Mouse (Mus musculus) cortical plate, adult 2 months (tissue): ENCODE measurements around the gene Grin3a. TPM values are rescaled to one million over a fixed set of nuclear protein-coding genes. Genes with fewer than 3 reads are reported as not detected.

Experiments
- H3K27ac ChIP-seq: fragments of 200-500 bp; 2 replicates; pipeline ENCODE4 v1.5.1; 2012; ENCODE audit warnings: low read length, control low read depth, inconsistent platforms; ENCODE audit not compliant: insufficient read depth
- H3K4me1 ChIP-seq: fragments of 200-500 bp; 2 replicates; pipeline ENCODE4 v1.6.1; 2011; ENCODE audit warnings: low read length; ENCODE audit not compliant: control insufficient read depth, insufficient read depth
- H3K4me3 ChIP-seq: fragments of 200-500 bp; 2 replicates; pipeline ENCODE4 v1.5.1; 2011; ENCODE audit warnings: mild to moderate bottlenecking, low read length, control low read depth; ENCODE audit not compliant: insufficient read depth
- CTCF ChIP-seq: fragments of 200-500 bp; IDR thresholded peaks from 2 replicates; pipeline ENCODE4 v1.5.1; 2011; ENCODE audit warnings: mild to moderate bottlenecking, control low read depth, low read length; ENCODE audit not compliant: insufficient read depth; ENCODE audit errors: extremely low read depth
- POLR2A ChIP-seq: fragments of 200-500 bp; IDR thresholded peaks from 2 replicates; pipeline ENCODE4 v1.6.1; 2011; ENCODE audit warnings: mild to moderate bottlenecking, low read length, control low read depth; ENCODE audit not compliant: insufficient read depth; ENCODE audit errors: extremely low read depth
- polyA plus RNA-seq: library from polyadenylated mRNA; depleted of rRNA; stranded (reverse); fragments of >200 nt; gene quantifications from 2 replicates; pipeline ENCODE4 v1.2.3, GENCODE M21; 2012

Grin3a gene
- polyA plus RNA-seq, 1 experiment, result 9.6 TPM

- H3K4me1 ChIP-seq, result no peaks in the 10 kb centered on the region
- H3K27ac ChIP-seq, result no peak overlapping the region
- TF ChIP-seq CTCF (peak; percentile 84), POLR2A (no peak)
- no peak overlapping the region for H3K4me3 ChIP-seq
Measured at GRCm38 (mm10) chr4:49688594-49689288, 156.8 kb downstream of the Grin3a start.

GRCm38 (mm10) chr4:49681812-49682211 lies 163.7 kb downstream of the Grin3a start, which contains the start of gene Ppp3r2:
Gene Ppp3r2 (minus strand): TSS chr4:49682024.
- Histone ChIP-seq H3K27ac (no peak within 1 kb of the TSS), H3K4me3 (no peak within 1 kb of the TSS), H3K4me1 (no peaks in the 10 kb centered on the region)
- no peak for TF ChIP-seq POLR2A
- no peak for TF ChIP-seq CTCF

- H3K4me3 ChIP-seq, result no peak overlapping the region
- TF ChIP-seq CTCF, result no peak
- no peak for TF ChIP-seq POLR2A
Measured at GRCm38 (mm10) chr4:49680171-49680875, 165.2 kb downstream of the Grin3a start.

DNA sequence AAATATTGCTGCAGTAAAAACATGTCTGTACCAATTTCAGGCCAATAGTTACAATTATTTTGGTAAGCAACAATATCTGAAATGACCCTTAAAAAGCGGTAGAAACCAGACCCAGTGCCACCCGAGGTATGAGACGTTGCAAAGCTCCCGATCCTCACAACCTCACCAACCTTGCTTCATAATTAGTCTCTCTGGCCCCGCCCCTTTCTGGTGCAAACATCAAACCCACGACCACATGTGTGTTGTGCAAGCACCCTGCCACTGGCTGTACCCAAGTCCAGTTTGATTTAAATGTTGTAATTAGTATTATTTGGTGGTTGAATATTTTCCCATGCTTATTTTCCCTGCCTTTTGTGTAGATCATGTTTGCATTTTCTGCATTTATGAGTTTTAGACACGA lies 168.8 kb downstream of the Grin3a start:
- H3K4me3 ChIP-seq, result no peak overlapping the region
- 0 out of 2 replicates have a peak overlapping the region, but pooled peaks have one; percentile 59 for H3K27ac ChIP-seq
- no peaks in the 10 kb centered on the region for H3K4me1 ChIP-seq
- TF ChIP-seq CTCF, result no peak
- no peak for TF ChIP-seq POLR2A

More at GRCm38 (mm10) chr4:49680171-49680875, 165.2 kb downstream of the Grin3a start:
- Histone ChIP-seq H3K27ac (no peak overlapping the region), H3K4me1 (no peaks in the 10 kb centered on the region)

- no peak overlapping the region for H3K27ac ChIP-seq
- no peaks in the 10 kb centered on the region for H3K4me1 ChIP-seq
- H3K4me3 ChIP-seq, result no peak overlapping the region
- no peak for TF ChIP-seq POLR2A
- TF ChIP-seq CTCF, result no peak
Measured at GRCm38 (mm10) chr4:49676071-49676470, 169.5 kb downstream of the Grin3a start.

GRCm38 (mm10) chr4:49664850-49665249 lies 180.7 kb downstream of the Grin3a start:
- Histone ChIP-seq H3K4me1 (no peaks in the 10 kb centered on the region), H3K4me3 (no peak overlapping the region), H3K27ac (no peak overlapping the region)
- no peak for TF ChIP-seq POLR2A
- no peak for TF ChIP-seq CTCF

- Histone ChIP-seq H3K4me3 (no peak overlapping the region), H3K27ac (no peak overlapping the region), H3K4me1 (no peaks in the 10 kb centered on the region; the same call in 1 of the 2 replicates)
- TF ChIP-seq POLR2A, result no peak
- no peak for TF ChIP-seq CTCF
Measured at GRCm38 (mm10) chr4:49662231-49662630, 183.3 kb downstream of the Grin3a start.

- no peak overlapping the region for H3K27ac ChIP-seq
- TF ChIP-seq POLR2A, result no peak
- TF ChIP-seq CTCF, result no peak
- H3K4me1 ChIP-seq, result no peaks in the 10 kb centered on the region; the same call in 1 of the 2 replicates
- H3K4me3 ChIP-seq, result no peak overlapping the region
Measured at GRCm38 (mm10) chr4:49661664-49662063, 183.9 kb downstream of the Grin3a start.

GRCm38 (mm10) chr4:49659421-49659820 lies 186.1 kb downstream of the Grin3a start:
- no peak for TF ChIP-seq CTCF
- Histone ChIP-seq H3K27ac (no peak overlapping the region), H3K4me1 (no peaks in the 10 kb centered on the region; the same call in 1 of the 2 replicates), H3K4me3 (no peak overlapping the region)

- no peak for TF ChIP-seq CTCF
- no peak for TF ChIP-seq POLR2A
- no peak overlapping the region for H3K27ac ChIP-seq
- H3K4me3 ChIP-seq, result no peak overlapping the region
- no peaks in the 10 kb centered on the region; the same call in 1 of the 2 replicates for H3K4me1 ChIP-seq
Measured at GRCm38 (mm10) chr4:49639913-49640312, 205.6 kb downstream of the Grin3a start.
